Mouse (Mus musculus) brain, embryonic 14.5 days (tissue): ENCODE data around the gene Kcnq1.

Experiments
- CTCF ChIP-seq: fragments of 200-500 bp; IDR thresholded peaks from 2 replicates; pipeline ENCODE4 v1.5.1; 2012; ENCODE audit warnings: inconsistent platforms, mild to moderate bottlenecking, moderate library complexity, borderline replicate concordance; ENCODE audit not compliant: insufficient read depth, insufficient read length; ENCODE audit errors: extremely low read depth
- POLR2A ChIP-seq: fragments of 200-500 bp; IDR thresholded peaks from 2 replicates; pipeline ENCODE4 v1.6.1; 2012; ENCODE audit warnings: mild to moderate bottlenecking, inconsistent platforms, borderline replicate concordance; ENCODE audit not compliant: poor library complexity, insufficient read depth, insufficient read length, severe bottlenecking; ENCODE audit errors: extremely low read depth

- TF ChIP-seq POLR2A (no peak), CTCF (no peak)
These were observed 36.3 kb upstream of the Kcnq1 start for GRCm38 (mm10) chr7:143069751-143070400.
